Mouse (Mus musculus) G1E (cell line): ENCODE data around the gene Mup5. TPM values are rescaled to one million over a fixed set of nuclear protein-coding genes. Genes with fewer than 3 reads are reported as not detected.
"Not testable (repeated sequence)": the region's sequence is repeated elsewhere in the genome, so short reads cannot be mapped to it uniquely, and the experiment has no call there.

Experiments
- ATAC-seq: 2 replicates; pipeline ENCODE4 v1.8.0; 2016; ENCODE audit warnings: mild to moderate bottlenecking; ENCODE audit not compliant: insufficient number of reproducible peaks, poor library complexity, low FRiP score, severe bottlenecking; ENCODE audit errors: extremely low read depth
- DNase-seq: peaks from one replicate; pipeline ENCODE4 v3.0.0; 2012; ENCODE audit warnings: low spot score
- H3K27me3 ChIP-seq: 2 replicates; pipeline ENCODE4 v1.6.1; 2012; ENCODE audit warnings: mild to moderate bottlenecking, low read length, inconsistent platforms; ENCODE audit not compliant: insufficient read depth
- H3K36me3 ChIP-seq: replicated peaks from 2 replicates; pipeline ENCODE3; 2012; ENCODE audit warnings: mild to moderate bottlenecking, inconsistent platforms
- H3K4me1 ChIP-seq: 2 replicates; pipeline ENCODE4 v1.6.1; 2012; ENCODE audit warnings: low read depth, low read length, inconsistent platforms, mixed read lengths; ENCODE audit not compliant: insufficient read depth
- H3K4me3 ChIP-seq: 2 replicates; pipeline ENCODE4 v1.5.1; 2012; ENCODE audit warnings: low read depth, mild to moderate bottlenecking, inconsistent platforms, low read length, moderate library complexity, mixed read lengths
- H3K9me3 ChIP-seq: replicated peaks from 2 replicates; pipeline ENCODE4 v1.6.1; 2012; ENCODE audit warnings: inconsistent platforms
- CTCF ChIP-seq: IDR thresholded peaks from 2 replicates; pipeline ENCODE4 v1.5.1; 2012; ENCODE audit warnings: low read depth, low read length, inconsistent platforms, mixed read lengths
- GATA1 ChIP-seq: IDR thresholded peaks from 2 replicates; pipeline ENCODE4 v1.6.1; 2012; ENCODE audit warnings: borderline replicate concordance, low read length, inconsistent platforms, mixed read lengths
- GATA2 ChIP-seq: IDR thresholded peaks from 2 replicates; pipeline ENCODE4 v1.6.1; 2012; ENCODE audit warnings: low read depth, low read length, inconsistent platforms, borderline replicate concordance
- POLR2AphosphoS5 ChIP-seq: IDR thresholded peaks from 2 replicates; pipeline ENCODE4 v1.6.1; 2012; ENCODE audit warnings: low read depth, low read length, inconsistent platforms; ENCODE audit not compliant: insufficient replicate concordance
- TAL1 ChIP-seq: conservative IDR thresholded peaks from 2 replicates; pipeline ENCODE4 v1.6.1; 2012; ENCODE audit warnings: low read depth, low read length, inconsistent platforms, mixed read lengths
- polyA plus RNA-seq: library from polyadenylated mRNA; stranded (reverse); fragments of >175 nt; gene quantifications from 2 replicates; pipeline ENCODE4 v1.2.3, GENCODE M21; 2012
- total RNA-seq, 2 experiments: library from RNA; stranded (forward) in 1 of 2; stranded (reverse) in 1 of 2; fragments of 200-1000 nt in 1 of 2; fragments of >200 nt in 1 of 2; fragmentation: Nextera tagmentation in 1 of 2; gene quantifications; 2 replicates each; pipeline ENCODE4 v1.2.3; 2014 to 2017

Gene Mup5
- total and polyA plus RNA-seq, 3 experiments, result not detected

- no peak for DNase-seq
- Histone ChIP-seq H3K4me1 (no peaks in the 10 kb centered on the region), H3K4me3 (peak overlapping the region; percentile 23; the same call in 1 of the 2 replicates), H3K9me3 (peaks cover 23% of the 10 kb centered on the region), H3K27me3 (no peaks in the 10 kb centered on the region), H3K36me3 (no peaks in the 10 kb centered on the region)
- ATAC-seq, result no peak
- TF ChIP-seq TAL1, result no peak
- no peak for TF ChIP-seq GATA2
- no peak for TF ChIP-seq GATA1
- no peak for TF ChIP-seq POLR2AphosphoS5
- TF ChIP-seq CTCF, result no peak
Observed at GRCm38 (mm10) chr4:61823185-61823584, 11.8 kb downstream of the Mup5 start.

GRCm38 (mm10) chr4:61822541-61822940, 12.5 kb downstream of the Mup5 start:
- H3K36me3 ChIP-seq, ATAC-seq, H3K27me3 ChIP-seq, DNase-seq, H3K4me3 ChIP-seq, H3K4me1 ChIP-seq: not testable (repeated sequence)
- H3K9me3 ChIP-seq, result peaks cover 22% of the 10 kb centered on the region

GRCm38 (mm10) chr4:61815602-61816001, 19.4 kb downstream of the Mup5 start:
- Histone ChIP-seq H3K9me3 (peaks cover 12% of the 10 kb centered on the region), H3K27me3 (no peaks in the 10 kb centered on the region), H3K36me3 (no peaks in the 10 kb centered on the region), H3K4me1 (no peaks in the 10 kb centered on the region), H3K4me3 (no peak overlapping the region)
- DNase-seq (no peak), ATAC-seq (no peak)
- no peak for TF ChIP-seq CTCF
- no peak for TF ChIP-seq POLR2AphosphoS5
- no peak for TF ChIP-seq GATA1
- TF ChIP-seq GATA2, result no peak
- no peak for TF ChIP-seq TAL1

- no peak for DNase-seq
- H3K27me3 ChIP-seq, result no peaks in the 10 kb centered on the region
- no peak for ATAC-seq
- H3K36me3 ChIP-seq, result no peaks in the 10 kb centered on the region
- peaks cover 13% of the 10 kb centered on the region for H3K9me3 ChIP-seq
- H3K4me1 ChIP-seq, result no peaks in the 10 kb centered on the region
- no peak overlapping the region for H3K4me3 ChIP-seq
- TF ChIP-seq TAL1 (no peak), GATA1 (no peak)
Observed at GRCm38 (mm10) chr4:61813435-61813834, 21.6 kb downstream of the Mup5 start.

GRCm38 (mm10) chr4:61811193-61811592, 23.8 kb downstream of the Mup5 start:
- not testable (repeated sequence) for H3K36me3 ChIP-seq, H3K27me3 ChIP-seq, H3K4me1 ChIP-seq, DNase-seq, ATAC-seq, H3K4me3 ChIP-seq
- peaks cover 23% of the 10 kb centered on the region for H3K9me3 ChIP-seq
- TF ChIP-seq CTCF, result peak; percentile 46; the same call in 1 of the 2 replicates

- H3K4me1 ChIP-seq, H3K4me3 ChIP-seq, ATAC-seq, H3K27me3 ChIP-seq, H3K36me3 ChIP-seq, DNase-seq: not testable (repeated sequence)
- H3K9me3 ChIP-seq, result peaks cover 20% of the 10 kb centered on the region
Observed at GRCm38 (mm10) chr4:61808926-61809325, 26.1 kb downstream of the Mup5 start.

- H3K9me3 ChIP-seq, DNase-seq, H3K4me1 ChIP-seq, ATAC-seq, H3K36me3 ChIP-seq, H3K4me3 ChIP-seq, H3K27me3 ChIP-seq: not testable (repeated sequence)
Observed at GRCm38 (mm10) chr4:61789699-61790098, 45.3 kb downstream of the Mup5 start.

GRCm38 (mm10) chr4:61784231-61784630, 50.8 kb downstream of the Mup5 start:
- ATAC-seq, H3K9me3 ChIP-seq, H3K36me3 ChIP-seq, H3K4me3 ChIP-seq, DNase-seq, H3K27me3 ChIP-seq, H3K4me1 ChIP-seq: not testable (repeated sequence)

GRCm38 (mm10) chr4:61782169-61782568, 52.9 kb downstream of the Mup5 start, which contains the start of gene Mup19:
TSS of gene Mup19 (minus strand) at chr4:61782269.
- not testable (repeated sequence) for H3K4me1 ChIP-seq, H3K27me3 ChIP-seq, ATAC-seq, H3K36me3 ChIP-seq, DNase-seq, H3K4me3 ChIP-seq, H3K9me3 ChIP-seq
